Mouse (Mus musculus): ENCODE data around the gene Thap7. TPM values are rescaled to one million over a fixed set of nuclear protein-coding genes. Genes with fewer than 3 reads are reported as not detected.
A peak's percentile ranks its signal among the peaks of the same experiment; 100 is the strongest.
"Not testable (repeated sequence)": the region's sequence is repeated elsewhere in the genome, so short reads cannot be mapped to it uniquely, and the experiment has no call there.

Gene Thap7
- polyA plus RNA-seq, 1 experiment from 2014 or later: 46.5 TPM

GRCm38 (mm10) chr16:17561128-17561750, 30.3 kb upstream of the Thap7 start, which contains the start of gene Lrrc74b:
TSS of gene Lrrc74b (minus strand) at chr16:17561247.
- Histone ChIP-seq H3K9ac (ENCODE audit: low read depth, low read length) (peak within 1 kb of the TSS; percentile 37; the same call in 1 of the 2 replicates), H3K4me2 (peak within 1 kb of the TSS; percentile 62), H3K4me3 (ENCODE audit: low read depth, low read length) (peak within 1 kb of the TSS; percentile 23), H3K36me3 (ENCODE audit: control insufficient read depth, insufficient read depth, low read length) (no peaks in the 10 kb centered on the region), H3K4me1 (replicated peaks; ENCODE audit: control insufficient read depth, insufficient read depth, low read length) (peaks cover 30% of the 10 kb centered on the region), H3K27ac (ENCODE audit: low read depth, low read length) (no peak within 1 kb of the TSS), H3K9me3 (ENCODE audit: control insufficient read depth, low read length) (no peaks in the 10 kb centered on the region), H3K27me3 (replicated peaks; ENCODE audit: control insufficient read depth, insufficient read depth, low read length) (no peaks in the 10 kb centered on the region)
- 0 out of 2 replicates have a peak, but pooled peaks have one; percentile 34 for ATAC-seq (replicated peaks; ENCODE audit: low FRiP score)
- WGBS: 5% methylated on average over 22 of the region's 22 CpGs
- DNase-seq (ENCODE audit: low spot score): peak; percentile 59

GRCm38 (mm10) chr16:17559396-17560027, 28.6 kb upstream of the Thap7 start:
- WGBS: 67% methylated on average over 9 of the region's 9 CpGs
- Histone ChIP-seq H3K27ac (ENCODE audit: low read depth, low read length) (no peak overlapping the region), H3K27me3 (replicated peaks; ENCODE audit: control insufficient read depth, insufficient read depth, low read length) (no peaks in the 10 kb centered on the region), H3K4me1 (replicated peaks; ENCODE audit: control insufficient read depth, insufficient read depth, low read length) (peaks cover 42% of the 10 kb centered on the region), H3K4me3 (ENCODE audit: low read depth, low read length) (no peak overlapping the region), H3K36me3 (ENCODE audit: control insufficient read depth, insufficient read depth, low read length) (no peaks in the 10 kb centered on the region), H3K9me3 (ENCODE audit: control insufficient read depth, low read length) (no peaks in the 10 kb centered on the region), H3K9ac (ENCODE audit: low read depth, low read length) (no peak overlapping the region; the same call in 1 of the 2 replicates), H3K4me2 (peak overlapping the region; percentile 60)
- ATAC-seq (replicated peaks; ENCODE audit: low FRiP score) (no peak), DNase-seq (ENCODE audit: low spot score) (no peak)

DNA sequence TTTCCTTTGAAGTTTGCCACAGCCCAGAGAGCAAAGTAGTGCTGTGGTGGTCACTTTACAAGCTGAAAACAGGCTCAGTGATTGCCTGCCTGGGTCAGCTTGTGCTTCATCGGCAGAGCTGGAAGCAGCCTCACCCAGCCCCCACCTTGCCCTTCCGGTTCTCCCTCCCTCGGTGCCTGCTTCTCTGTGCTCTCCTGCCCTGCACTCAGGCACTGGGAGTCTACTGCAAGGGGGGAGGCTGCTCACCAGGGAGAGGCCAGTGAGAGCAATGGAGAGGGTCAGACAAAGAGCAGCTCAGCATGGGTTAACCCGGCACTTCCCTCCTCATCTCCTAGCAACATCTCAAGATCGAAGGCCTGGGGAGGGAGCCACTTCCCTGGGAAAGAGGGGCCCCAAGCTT, 27.9 kb upstream of the Thap7 start:
- Histone ChIP-seq H3K27me3 (replicated peaks; ENCODE audit: control insufficient read depth, insufficient read depth, low read length) (no peaks in the 10 kb centered on the region), H3K9ac (ENCODE audit: low read depth, low read length) (peak overlapping the region; percentile 31), H3K9me3 (ENCODE audit: control insufficient read depth, low read length) (no peaks in the 10 kb centered on the region), H3K4me3 (ENCODE audit: low read depth, low read length) (no peak overlapping the region), H3K4me2 (peak overlapping the region; percentile 60), H3K27ac (ENCODE audit: low read depth, low read length) (no peak overlapping the region), H3K4me1 (replicated peaks; ENCODE audit: control insufficient read depth, insufficient read depth, low read length) (peaks cover 48% of the 10 kb centered on the region), H3K36me3 (ENCODE audit: control insufficient read depth, insufficient read depth, low read length) (no peaks in the 10 kb centered on the region)
- 3% methylated on average over 5 of the region's 5 CpGs for WGBS
- ATAC-seq (replicated peaks; ENCODE audit: low FRiP score): no peak
- peak; percentile 37 for DNase-seq (ENCODE audit: low spot score)

DNA sequence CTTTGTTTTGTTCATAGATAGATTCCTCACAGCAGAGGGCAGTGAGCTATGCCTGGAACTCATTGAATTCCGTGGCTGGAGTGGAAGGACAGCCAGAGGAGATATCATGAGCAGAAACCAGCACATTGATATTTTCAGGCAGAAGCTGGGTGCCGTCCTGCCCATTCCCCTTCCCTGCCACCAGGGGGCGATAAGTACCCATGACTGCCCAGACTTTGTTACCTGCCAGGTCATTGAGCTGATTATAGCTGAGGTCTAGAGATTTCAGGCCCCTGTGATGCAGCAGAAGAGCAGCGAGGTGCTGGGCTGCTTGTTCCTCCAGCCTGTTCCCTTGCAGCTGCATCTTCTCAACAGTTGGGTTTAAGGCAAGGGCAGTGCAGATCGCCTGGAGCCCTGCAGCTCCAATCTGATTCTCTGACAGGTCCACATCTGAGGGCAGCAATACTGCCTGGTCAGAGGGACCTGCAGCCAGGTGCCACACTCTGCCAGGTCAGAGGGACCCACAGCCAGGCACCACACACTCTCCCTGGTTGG, 27.1 kb upstream of the Thap7 start:
- DNase-seq (ENCODE audit: low spot score) (peak; percentile 66), ATAC-seq (replicated peaks; ENCODE audit: low FRiP score) (no peak)
- Histone ChIP-seq H3K27ac (ENCODE audit: low read depth, low read length) (no peak overlapping the region), H3K27me3 (replicated peaks; ENCODE audit: control insufficient read depth, insufficient read depth, low read length) (no peaks in the 10 kb centered on the region), H3K9ac (ENCODE audit: low read depth, low read length) (no peak overlapping the region), H3K4me3 (ENCODE audit: low read depth, low read length) (no peak overlapping the region), H3K4me2 (peak overlapping the region; percentile 60), H3K4me1 (replicated peaks; ENCODE audit: control insufficient read depth, insufficient read depth, low read length) (peaks cover 56% of the 10 kb centered on the region), H3K36me3 (ENCODE audit: control insufficient read depth, insufficient read depth, low read length) (no peaks in the 10 kb centered on the region), H3K9me3 (ENCODE audit: control insufficient read depth, low read length) (no peaks in the 10 kb centered on the region)
- under 1% methylated on average over 5 of the region's 5 CpGs for WGBS

GRCm38 (mm10) chr16:17556907-17557306, 26.0 kb upstream of the Thap7 start:
- Histone ChIP-seq H3K4me3 (ENCODE audit: low read depth, low read length) (no peak overlapping the region), H3K36me3 (ENCODE audit: control insufficient read depth, insufficient read depth, low read length) (no peaks in the 10 kb centered on the region), H3K9ac (ENCODE audit: low read depth, low read length) (no peak overlapping the region), H3K4me1 (replicated peaks; ENCODE audit: control insufficient read depth, insufficient read depth, low read length) (peaks cover 56% of the 10 kb centered on the region), H3K4me2 (no peak overlapping the region), H3K9me3 (ENCODE audit: control insufficient read depth, low read length) (no peaks in the 10 kb centered on the region), H3K27ac (ENCODE audit: low read depth, low read length) (no peak overlapping the region), H3K27me3 (replicated peaks; ENCODE audit: control insufficient read depth, insufficient read depth, low read length) (no peaks in the 10 kb centered on the region)
- no peak for ATAC-seq (replicated peaks; ENCODE audit: low FRiP score)
- 62% methylated on average over 4 of the region's 4 CpGs for WGBS
- no peak for DNase-seq (ENCODE audit: low spot score)

GRCm38 (mm10) chr16:17556180-17556579, 25.2 kb upstream of the Thap7 start:
- H3K9me3 ChIP-seq (ENCODE audit: control insufficient read depth, low read length): no peaks in the 10 kb centered on the region
- WGBS: 83% methylated on average over 4 of the region's 4 CpGs
- peaks cover 52% of the 10 kb centered on the region for H3K4me1 ChIP-seq (replicated peaks; ENCODE audit: control insufficient read depth, insufficient read depth, low read length)
- no peak overlapping the region for H3K9ac ChIP-seq (ENCODE audit: low read depth, low read length)
- no peaks in the 10 kb centered on the region for H3K27me3 ChIP-seq (replicated peaks; ENCODE audit: control insufficient read depth, insufficient read depth, low read length)
- H3K27ac ChIP-seq (ENCODE audit: low read depth, low read length): no peak overlapping the region
- no peaks in the 10 kb centered on the region for H3K36me3 ChIP-seq (ENCODE audit: control insufficient read depth, insufficient read depth, low read length)
- no peak overlapping the region for H3K4me2 ChIP-seq
- no peak overlapping the region for H3K4me3 ChIP-seq (ENCODE audit: low read depth, low read length)
- ATAC-seq (replicated peaks; ENCODE audit: low FRiP score): no peak
- DNase-seq (ENCODE audit: low spot score): no peak

DNA sequence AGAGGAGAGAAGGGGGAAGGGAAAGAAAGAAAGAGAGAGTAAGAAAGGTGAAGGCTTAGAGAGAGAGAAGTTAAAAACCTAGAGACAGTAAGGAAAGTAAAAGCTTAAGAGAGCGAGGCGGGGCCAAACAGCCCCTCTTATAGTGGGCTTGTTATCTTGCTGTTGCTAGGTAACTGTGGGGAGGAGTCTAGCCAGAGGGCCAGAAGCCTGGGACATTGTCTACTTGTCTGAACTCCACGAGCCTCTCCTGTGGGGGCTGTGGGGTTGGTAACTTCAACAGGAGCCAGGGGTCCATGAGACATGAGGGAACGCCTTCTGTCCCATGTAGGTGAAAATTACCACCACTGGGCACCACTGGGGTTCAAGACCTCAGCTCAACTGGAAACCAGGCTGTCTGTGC, 23.8 kb upstream of the Thap7 start:
- Histone ChIP-seq H3K27ac (ENCODE audit: low read depth, low read length) (peak overlapping the region; percentile 96), H3K9ac (ENCODE audit: low read depth, low read length) (peak overlapping the region; percentile 59), H3K4me2 (peak overlapping the region; percentile 94), H3K4me1 (replicated peaks; ENCODE audit: control insufficient read depth, insufficient read depth, low read length) (peaks cover 43% of the 10 kb centered on the region), H3K4me3 (ENCODE audit: low read depth, low read length) (peak overlapping the region; percentile 44)
- WGBS: 18% methylated on average over 4 of the region's 4 CpGs
- ATAC-seq (replicated peaks; ENCODE audit: low FRiP score) (peak; percentile 79), DNase-seq (ENCODE audit: low spot score) (peak; percentile 59)
- not testable (repeated sequence) for H3K9me3 ChIP-seq (ENCODE audit: control insufficient read depth, low read length); H3K27me3 ChIP-seq (replicated peaks; ENCODE audit: control insufficient read depth, insufficient read depth, low read length); H3K36me3 ChIP-seq (ENCODE audit: control insufficient read depth, insufficient read depth, low read length)

DNA sequence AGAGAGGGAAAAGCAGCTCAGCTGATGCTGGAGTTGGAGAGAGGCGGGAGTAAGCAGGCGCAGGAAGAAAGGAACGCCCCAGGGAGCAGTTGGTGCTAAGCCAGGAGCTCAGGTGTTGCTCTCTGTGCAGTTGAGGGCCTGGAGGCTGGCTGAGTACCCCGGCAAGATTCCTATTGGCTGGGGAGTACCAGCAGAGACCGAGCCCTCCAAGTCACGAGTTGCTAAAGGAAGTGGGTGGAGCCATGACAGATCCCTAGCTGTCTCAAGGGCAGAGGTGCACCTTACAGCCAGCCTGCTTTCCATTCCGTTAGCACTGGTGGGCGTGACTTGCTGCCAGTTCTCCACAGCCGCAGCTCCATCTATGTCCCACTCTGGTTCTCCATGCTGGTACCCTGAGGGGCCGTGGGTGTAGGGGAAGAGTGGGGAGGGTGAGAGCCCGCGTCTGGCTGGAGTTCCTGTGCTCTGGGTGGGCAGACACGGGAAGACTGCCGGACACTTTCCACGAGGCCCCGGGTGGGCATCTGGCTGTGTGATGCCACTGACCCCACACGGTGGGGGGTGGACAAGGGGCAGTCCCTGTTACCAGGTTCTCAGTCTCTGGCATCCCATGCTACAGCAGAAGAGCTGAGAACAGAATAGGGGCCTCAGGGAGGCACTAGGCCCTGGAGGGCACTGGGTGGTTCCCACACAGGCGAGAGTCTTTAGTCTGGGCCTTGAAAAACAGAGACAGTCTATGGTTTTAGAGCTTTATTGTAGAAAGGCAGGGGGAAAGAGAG, 23.2 kb upstream of the Thap7 start:
- Histone ChIP-seq H3K9ac (ENCODE audit: low read depth, low read length) (peak overlapping the region; percentile 59), H3K4me3 (ENCODE audit: low read depth, low read length) (peak overlapping the region; percentile 44), H3K36me3 (ENCODE audit: control insufficient read depth, insufficient read depth, low read length) (no peaks in the 10 kb centered on the region), H3K9me3 (ENCODE audit: control insufficient read depth, low read length) (no peaks in the 10 kb centered on the region), H3K4me1 (replicated peaks; ENCODE audit: control insufficient read depth, insufficient read depth, low read length) (peaks cover 39% of the 10 kb centered on the region), H3K27me3 (replicated peaks; ENCODE audit: control insufficient read depth, insufficient read depth, low read length) (no peaks in the 10 kb centered on the region), H3K4me2 (peak overlapping the region; percentile 94), H3K27ac (ENCODE audit: low read depth, low read length) (peak overlapping the region; percentile 96)
- 10% methylated on average over 18 of the region's 18 CpGs for WGBS
- ATAC-seq (replicated peaks; ENCODE audit: low FRiP score): peak; percentile 87
- DNase-seq (ENCODE audit: low spot score): peak; percentile 73

All from liver, embryonic 11.5 days (tissue).